Mouse (Mus musculus): Measurements from ENCODE around the gene Leo1. TPM values are rescaled to one million over a fixed set of nuclear protein-coding genes. Genes with fewer than 3 reads are reported as not detected.
"Not testable (repeated sequence)": the region's sequence is repeated elsewhere in the genome, so short reads cannot be mapped to it uniquely, and the experiment has no call there.

Leo1 gene
- polyA plus RNA-seq, 1 experiment from 2014 or later = 41.9 TPM

DNA sequence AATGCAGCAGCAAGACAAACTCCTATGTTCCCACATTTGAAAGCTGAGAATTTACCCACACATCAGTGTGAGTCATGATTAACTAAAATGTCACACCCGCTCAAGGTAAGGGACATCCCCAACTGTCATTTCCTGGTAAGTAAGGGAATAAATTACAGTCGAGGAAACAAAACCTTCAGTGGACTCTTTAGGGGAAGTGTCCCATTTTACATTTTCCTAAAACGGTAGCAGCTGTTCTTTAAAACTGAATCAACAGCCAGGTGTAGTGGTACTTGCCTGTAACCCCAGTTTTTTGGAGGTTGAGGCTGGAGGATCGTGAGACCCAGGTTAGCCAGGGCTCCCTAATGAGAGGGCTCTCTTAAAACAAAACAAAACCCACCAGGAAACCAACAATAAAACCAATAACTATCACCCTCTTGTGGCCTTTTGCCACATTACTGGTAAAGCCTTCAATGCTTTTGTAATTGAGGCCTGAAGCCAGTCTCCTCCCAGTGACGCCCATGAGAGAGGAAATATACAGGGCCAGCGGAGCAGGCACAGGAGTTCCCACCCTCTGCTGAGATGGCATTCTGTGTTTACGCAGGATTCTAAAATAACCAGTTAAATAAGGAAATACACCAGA, 7.0 kb upstream of the Leo1 start:
- Histone ChIP-seq H3K36me3 (ENCODE audit: control insufficient read depth, insufficient read depth) (no peaks in the 10 kb centered on the region), H3K9ac (replicated peaks; ENCODE audit: low read depth, low read length) (no peak overlapping the region), H3K4me2 (ENCODE audit: low read length) (no peak overlapping the region), H3K27me3 (replicated peaks; ENCODE audit: control insufficient read depth, insufficient read depth, low read length) (no peaks in the 10 kb centered on the region), H3K27ac (ENCODE audit: low read length) (no peak overlapping the region), H3K4me1 (replicated peaks; ENCODE audit: control insufficient read depth, insufficient read depth, low read length) (peaks cover 4% of the 10 kb centered on the region; the same call in 1 of the 2 replicates), H3K9me3 (ENCODE audit: control insufficient read depth, low read length) (no peaks in the 10 kb centered on the region), H3K4me3 (replicated peaks; ENCODE audit: low read length) (no peak overlapping the region)
- WGBS = 43% methylated on average over 7 of the region's 7 CpGs
- 0 out of 2 replicates have a peak, but pooled peaks have one; percentile 47 for ATAC-seq

DNA sequence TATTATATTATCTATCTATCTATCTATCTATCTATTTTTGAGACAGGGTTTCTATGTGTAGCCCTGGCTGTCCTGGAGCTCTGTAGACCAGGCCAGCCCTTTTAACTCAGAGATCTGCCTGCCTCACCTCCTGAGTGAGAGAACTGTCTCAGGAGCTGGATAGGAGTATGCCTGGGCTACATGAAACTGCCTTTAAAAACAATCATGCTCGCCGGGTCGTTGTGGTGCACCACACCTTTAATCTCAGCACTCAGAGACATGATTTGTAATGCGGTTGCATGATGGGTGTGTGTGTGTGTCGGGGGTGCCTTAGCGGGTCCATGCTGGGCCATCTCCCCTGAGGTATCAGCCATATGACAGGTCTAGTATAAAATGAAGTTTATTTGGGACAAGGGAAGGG, 6.5 kb upstream of the Leo1 start:
- no peak overlapping the region for H3K9ac ChIP-seq (replicated peaks; ENCODE audit: low read depth, low read length)

DNA sequence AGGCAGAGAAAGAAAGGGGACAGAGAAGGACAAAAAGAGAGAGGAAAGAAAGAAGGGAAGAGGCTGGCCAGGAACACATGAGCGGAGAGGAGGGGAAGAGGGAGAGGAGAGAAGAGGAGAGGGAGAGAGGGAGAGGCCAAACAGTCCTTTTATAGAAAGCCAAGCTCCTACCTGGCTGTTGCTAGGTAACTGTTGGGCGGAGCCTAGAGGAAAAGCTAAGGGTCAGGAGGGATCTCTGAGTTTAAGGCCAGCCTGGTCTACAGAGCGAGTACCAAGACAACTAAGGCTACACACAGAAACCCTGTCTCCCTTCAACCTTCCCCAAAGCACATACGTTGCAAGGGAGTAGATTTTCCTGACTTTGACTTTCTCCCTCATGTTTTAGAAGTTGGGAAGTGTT, 6.0 kb upstream of the Leo1 start:
- H3K4me2 ChIP-seq (ENCODE audit: low read length) = no peak overlapping the region
- no peak overlapping the region for H3K27ac ChIP-seq (ENCODE audit: low read length)
- H3K4me1 ChIP-seq (replicated peaks; ENCODE audit: control insufficient read depth, insufficient read depth, low read length) = peaks cover 4% of the 10 kb centered on the region; the same call in 1 of the 2 replicates
- H3K36me3 ChIP-seq (ENCODE audit: control insufficient read depth, insufficient read depth) = no peaks in the 10 kb centered on the region
- no peak overlapping the region for H3K4me3 ChIP-seq (replicated peaks; ENCODE audit: low read length)
- ATAC-seq = no peak
- WGBS = 81% methylated on average over 4 of the region's 4 CpGs
- no peaks in the 10 kb centered on the region for H3K9me3 ChIP-seq (ENCODE audit: control insufficient read depth, low read length)
- no peak overlapping the region for H3K9ac ChIP-seq (replicated peaks; ENCODE audit: low read depth, low read length)
- H3K27me3 ChIP-seq (replicated peaks; ENCODE audit: control insufficient read depth, insufficient read depth, low read length) = no peaks in the 10 kb centered on the region

More for the DNA sequence above, 6.5 kb upstream of the Leo1 start:
- no peak for ATAC-seq
- WGBS = 74% methylated on average over 6 of the region's 6 CpGs
- H3K4me2 ChIP-seq (ENCODE audit: low read length) = no peak overlapping the region
- H3K9me3 ChIP-seq (ENCODE audit: control insufficient read depth, low read length) = no peaks in the 10 kb centered on the region
- H3K4me3 ChIP-seq (replicated peaks; ENCODE audit: low read length) = no peak overlapping the region
- H3K36me3 ChIP-seq (ENCODE audit: control insufficient read depth, insufficient read depth) = no peaks in the 10 kb centered on the region
- H3K4me1 ChIP-seq (replicated peaks; ENCODE audit: control insufficient read depth, insufficient read depth, low read length) = peaks cover 4% of the 10 kb centered on the region; the same call in 1 of the 2 replicates
- H3K27ac ChIP-seq (ENCODE audit: low read length) = no peak overlapping the region
- no peaks in the 10 kb centered on the region for H3K27me3 ChIP-seq (replicated peaks; ENCODE audit: control insufficient read depth, insufficient read depth, low read length)

DNA sequence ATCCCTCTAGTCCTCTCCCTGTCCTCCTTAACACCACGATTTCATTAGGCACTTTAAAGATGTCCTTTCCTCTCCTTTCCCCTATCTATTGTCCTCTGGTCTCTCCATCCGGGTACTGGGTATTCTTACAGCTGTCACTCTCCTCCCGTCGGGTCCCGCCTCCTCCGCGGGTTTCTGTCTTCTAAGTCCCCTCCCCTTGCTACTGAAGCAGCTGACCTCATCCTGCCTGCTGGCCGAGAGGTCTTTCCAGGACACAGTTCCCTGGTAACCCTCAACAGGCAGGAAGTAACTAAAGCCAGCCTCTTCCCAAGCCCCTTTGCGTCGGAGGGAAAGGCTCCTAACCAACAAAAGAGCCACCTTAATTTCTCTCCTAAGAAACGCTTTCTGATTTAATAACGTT, 5.4 kb upstream of the Leo1 start:
- no peak overlapping the region for H3K4me2 ChIP-seq (ENCODE audit: low read length)
- no peak overlapping the region for H3K27ac ChIP-seq (ENCODE audit: low read length)
- H3K36me3 ChIP-seq (ENCODE audit: control insufficient read depth, insufficient read depth) = no peaks in the 10 kb centered on the region
- WGBS = 2% methylated on average over 12 of the region's 12 CpGs
- no peak overlapping the region for H3K9ac ChIP-seq (replicated peaks; ENCODE audit: low read depth, low read length)
- peaks cover 4% of the 10 kb centered on the region; the same call in 1 of the 2 replicates for H3K4me1 ChIP-seq (replicated peaks; ENCODE audit: control insufficient read depth, insufficient read depth, low read length)
- ATAC-seq = peak; percentile 59
- H3K27me3 ChIP-seq (replicated peaks; ENCODE audit: control insufficient read depth, insufficient read depth, low read length) = no peaks in the 10 kb centered on the region
- no peaks in the 10 kb centered on the region for H3K9me3 ChIP-seq (ENCODE audit: control insufficient read depth, low read length)
- H3K4me3 ChIP-seq (replicated peaks; ENCODE audit: low read length) = no peak overlapping the region

DNA sequence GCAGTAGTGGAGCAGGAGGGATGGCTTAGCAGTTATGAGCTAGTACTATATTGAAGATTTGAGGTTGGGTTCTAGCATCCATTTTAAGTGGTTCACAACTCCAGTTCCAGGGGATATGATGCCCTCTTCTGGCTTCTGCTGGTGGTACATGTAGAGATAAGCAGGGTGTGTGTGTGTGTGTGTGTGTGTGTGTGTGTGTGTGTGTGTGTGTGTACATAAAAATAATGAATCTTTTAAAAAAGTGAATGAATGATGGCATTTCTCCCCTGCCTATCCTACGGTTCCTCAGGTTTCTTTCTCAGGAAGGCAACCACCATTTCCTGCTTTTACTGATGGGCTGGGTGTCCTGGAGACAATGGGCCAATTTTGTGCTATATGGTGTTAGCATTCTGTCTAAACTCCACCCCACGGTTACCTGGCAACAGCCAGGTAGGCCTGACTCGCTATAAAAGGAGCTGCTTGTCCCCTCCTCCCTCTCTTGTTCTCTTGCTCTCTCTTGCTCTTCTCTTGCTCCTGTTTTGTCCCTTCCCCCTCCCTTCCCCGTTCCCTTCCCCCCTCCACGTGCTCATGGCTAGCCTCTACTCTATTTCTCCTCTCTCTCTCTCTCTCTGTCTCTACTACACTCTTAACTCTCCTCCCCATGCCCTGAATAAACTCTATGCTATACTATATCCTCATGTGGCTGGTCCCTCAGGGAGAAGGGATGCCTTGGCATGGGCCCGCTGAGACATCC, 3.5 kb upstream of the Leo1 start:
- H3K4me1 ChIP-seq (replicated peaks; ENCODE audit: control insufficient read depth, insufficient read depth, low read length) = peaks cover 9% of the 10 kb centered on the region
- no peaks in the 10 kb centered on the region for H3K9me3 ChIP-seq (ENCODE audit: control insufficient read depth, low read length)
- no peak overlapping the region for H3K9ac ChIP-seq (replicated peaks; ENCODE audit: low read depth, low read length)
- H3K36me3 ChIP-seq (ENCODE audit: control insufficient read depth, insufficient read depth) = no peaks in the 10 kb centered on the region
- no peak overlapping the region for H3K4me2 ChIP-seq (ENCODE audit: low read length)
- 27% methylated on average over 6 of the region's 6 CpGs for WGBS
- H3K27me3 ChIP-seq (replicated peaks; ENCODE audit: control insufficient read depth, insufficient read depth, low read length) = no peaks in the 10 kb centered on the region
- H3K27ac ChIP-seq (ENCODE audit: low read length) = no peak overlapping the region
- H3K4me3 ChIP-seq (replicated peaks; ENCODE audit: low read length) = no peak overlapping the region
- ATAC-seq = no peak

DNA sequence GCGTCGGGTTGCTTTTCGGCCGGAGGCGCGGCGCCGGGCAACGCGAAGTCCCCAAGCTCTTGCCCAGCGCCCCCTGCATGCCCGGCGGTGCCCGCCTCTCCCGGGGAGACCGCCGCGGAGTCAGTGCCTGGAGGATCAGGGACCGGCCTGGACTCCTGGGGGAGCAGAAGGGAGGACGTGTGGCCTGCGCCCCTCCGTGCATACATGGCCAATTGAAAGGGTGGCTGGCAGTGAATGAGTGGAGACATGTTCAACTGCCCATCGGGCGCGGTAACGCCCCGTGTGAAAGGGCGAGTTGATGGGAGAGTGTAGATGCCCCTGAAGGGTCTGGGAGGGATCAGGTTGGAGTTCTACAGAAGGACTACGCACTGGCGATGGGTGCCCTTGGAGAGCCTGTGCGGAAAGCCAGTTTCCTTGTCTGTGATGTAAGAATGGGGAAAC, 387 bp downstream of the Leo1 start:
- peak overlapping the region; percentile 75 for H3K9ac ChIP-seq (replicated peaks; ENCODE audit: low read depth, low read length)
- peak overlapping the region; percentile 81 for H3K4me2 ChIP-seq (ENCODE audit: low read length)
- peaks cover 12% of the 10 kb centered on the region for H3K4me1 ChIP-seq (replicated peaks; ENCODE audit: control insufficient read depth, insufficient read depth, low read length)
- peak overlapping the region; percentile 87 for H3K27ac ChIP-seq (ENCODE audit: low read length)
- no peaks in the 10 kb centered on the region for H3K36me3 ChIP-seq (ENCODE audit: control insufficient read depth, insufficient read depth)
- WGBS = 0% methylated on average over 31 of the region's 31 CpGs
- H3K9me3 ChIP-seq (ENCODE audit: control insufficient read depth, low read length) = no peaks in the 10 kb centered on the region
- peak; percentile 87 for ATAC-seq
- H3K4me3 ChIP-seq (replicated peaks; ENCODE audit: low read length) = peak overlapping the region; percentile 69
- H3K27me3 ChIP-seq (replicated peaks; ENCODE audit: control insufficient read depth, insufficient read depth, low read length) = no peaks in the 10 kb centered on the region

DNA sequence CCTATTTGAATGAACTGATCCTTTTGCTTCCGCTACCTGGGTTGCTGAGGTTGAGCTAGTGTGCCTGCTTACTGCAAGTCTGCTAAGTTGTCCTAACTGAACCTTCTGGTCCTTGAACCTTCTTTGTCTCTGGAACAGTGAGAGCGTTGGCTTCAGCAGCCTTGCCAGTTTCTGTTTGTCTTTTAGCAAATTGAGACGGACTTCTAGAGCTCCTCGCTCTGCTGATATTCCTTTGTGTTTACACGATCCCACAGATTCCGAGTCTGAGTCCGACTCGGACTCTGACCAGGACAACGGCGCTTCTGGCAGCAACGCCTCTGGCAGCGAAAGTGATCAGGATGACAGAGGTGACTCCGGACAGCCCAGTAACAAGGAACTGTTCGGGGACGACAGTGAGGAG, 3.7 kb downstream of the Leo1 start:
- Histone ChIP-seq H3K4me3 (replicated peaks; ENCODE audit: low read length) (no peak overlapping the region), H3K4me1 (replicated peaks; ENCODE audit: control insufficient read depth, insufficient read depth, low read length) (peaks cover 12% of the 10 kb centered on the region), H3K36me3 (ENCODE audit: control insufficient read depth, insufficient read depth) (peaks cover 18% of the 10 kb centered on the region), H3K27me3 (replicated peaks; ENCODE audit: control insufficient read depth, insufficient read depth, low read length) (no peaks in the 10 kb centered on the region), H3K4me2 (ENCODE audit: low read length) (no peak overlapping the region), H3K9me3 (ENCODE audit: control insufficient read depth, low read length) (no peaks in the 10 kb centered on the region), H3K9ac (replicated peaks; ENCODE audit: low read depth, low read length) (no peak overlapping the region), H3K27ac (ENCODE audit: low read length) (no peak overlapping the region)
- 91% methylated on average over 15 of the region's 15 CpGs for WGBS
- ATAC-seq = no peak

DNA sequence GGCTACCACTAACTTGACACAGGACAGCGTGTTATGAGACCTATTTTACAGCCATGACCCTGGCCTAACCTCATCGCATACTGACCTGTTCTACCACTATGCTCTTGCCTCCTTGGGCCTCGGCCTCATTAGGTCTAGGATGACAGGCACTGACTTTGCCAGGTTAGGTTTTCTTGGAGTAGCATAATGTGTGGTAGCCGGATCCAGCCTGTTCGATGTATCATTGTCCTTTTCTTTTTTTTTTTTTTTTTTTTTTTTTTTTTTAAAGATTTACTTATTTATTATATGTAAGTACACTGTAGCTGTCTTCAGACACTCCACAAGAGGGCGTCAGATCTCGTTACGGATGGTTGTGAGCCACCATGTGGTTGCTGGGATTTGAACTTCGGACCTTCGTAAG, 5.2 kb downstream of the Leo1 start:
- H3K4me2 ChIP-seq (ENCODE audit: low read length); H3K9ac ChIP-seq (replicated peaks; ENCODE audit: low read depth, low read length); H3K27me3 ChIP-seq (replicated peaks; ENCODE audit: control insufficient read depth, insufficient read depth, low read length); H3K27ac ChIP-seq (ENCODE audit: low read length); H3K4me3 ChIP-seq (replicated peaks; ENCODE audit: low read length); ATAC-seq; H3K9me3 ChIP-seq (ENCODE audit: control insufficient read depth, low read length): not testable (repeated sequence)
- WGBS = 87% methylated on average over 10 of the region's 10 CpGs
- peaks cover 23% of the 10 kb centered on the region for H3K36me3 ChIP-seq (ENCODE audit: control insufficient read depth, insufficient read depth)
- peaks cover 12% of the 10 kb centered on the region for H3K4me1 ChIP-seq (replicated peaks; ENCODE audit: control insufficient read depth, insufficient read depth, low read length)

DNA sequence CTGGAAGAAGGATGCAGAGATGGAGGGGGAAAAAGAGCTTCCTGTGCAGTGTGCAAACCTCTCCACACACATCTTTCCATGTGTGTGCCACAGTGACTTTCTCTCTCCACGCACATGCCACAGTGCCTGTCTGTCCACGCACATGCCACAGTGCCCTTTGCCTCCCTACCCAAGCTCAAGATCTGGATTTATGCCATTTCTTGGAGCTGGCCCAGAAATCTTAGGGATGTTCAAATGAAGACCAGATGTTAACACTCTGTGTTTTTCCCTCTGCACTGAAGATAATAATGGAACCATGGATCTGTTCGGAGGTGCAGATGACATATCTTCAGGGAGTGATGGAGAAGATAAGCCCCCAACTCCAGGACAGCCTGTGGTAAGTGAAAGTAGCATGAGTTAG, 6.7 kb downstream of the Leo1 start:
- WGBS = 97% methylated on average over 3 of the region's 3 CpGs
- Histone ChIP-seq H3K36me3 (ENCODE audit: control insufficient read depth, insufficient read depth) (peaks cover 33% of the 10 kb centered on the region), H3K27ac (ENCODE audit: low read length) (no peak overlapping the region), H3K4me3 (replicated peaks; ENCODE audit: low read length) (no peak overlapping the region), H3K9ac (replicated peaks; ENCODE audit: low read depth, low read length) (no peak overlapping the region), H3K27me3 (replicated peaks; ENCODE audit: control insufficient read depth, insufficient read depth, low read length) (no peaks in the 10 kb centered on the region), H3K4me1 (replicated peaks; ENCODE audit: control insufficient read depth, insufficient read depth, low read length) (peaks cover 1% of the 10 kb centered on the region), H3K9me3 (ENCODE audit: control insufficient read depth, low read length) (no peaks in the 10 kb centered on the region), H3K4me2 (ENCODE audit: low read length) (no peak overlapping the region)
- no peak for ATAC-seq
